Mouse (Mus musculus) CH12.LX (cell line): ENCODE results near the gene Bola3.

Experiments
- CTCF ChIP-seq, 2 experiments: IDR thresholded peaks in 1 of 2; conservative IDR thresholded peaks in 1 of 2; 2 replicates each; pipeline ENCODE4 v1.5.1; 2011 to 2012; ENCODE audit warnings: low read depth in 2 of 2, low read length in 2 of 2, improper control_type of control experiment in 1 of 2, inconsistent platforms in 1 of 2, mild to moderate bottlenecking in 1 of 2, moderate library complexity in 1 of 2
- EP300 ChIP-seq: IDR thresholded peaks from 2 replicates; pipeline ENCODE4 v1.6.1; 2011; ENCODE audit warnings: low read length, improper control_type of control experiment
- ETS1 ChIP-seq: conservative IDR thresholded peaks from 2 replicates; pipeline ENCODE4 v1.6.1; 2012; ENCODE audit warnings: low read depth, mild to moderate bottlenecking, inconsistent platforms, low read length, improper control_type of control experiment, moderate library complexity
- MAFK ChIP-seq: IDR thresholded peaks from 2 replicates; pipeline ENCODE4 v1.6.1; 2011; ENCODE audit warnings: low read length, improper control_type of control experiment; ENCODE audit not compliant: insufficient replicate concordance
- MYC ChIP-seq: IDR thresholded peaks from 2 replicates; pipeline ENCODE4 v1.6.1; 2011; ENCODE audit warnings: low read depth, mild to moderate bottlenecking, improper control_type of control experiment, low read length
- NELFE ChIP-seq: IDR thresholded peaks from 2 replicates; pipeline ENCODE4 v1.6.1; 2011; ENCODE audit warnings: low read depth, low read length, improper control_type of control experiment
- PAX5 ChIP-seq: IDR thresholded peaks from 2 replicates; pipeline ENCODE4 v1.6.1; 2012; ENCODE audit warnings: low read length, inconsistent platforms, mixed read lengths
- POLR2A ChIP-seq: IDR thresholded peaks from 2 replicates; pipeline ENCODE4 v1.6.1; 2011; ENCODE audit warnings: low read depth, mild to moderate bottlenecking, improper control_type of control experiment, low read length
- RAD21 ChIP-seq: IDR thresholded peaks from 2 replicates; pipeline ENCODE4 v1.6.1; 2011; ENCODE audit warnings: low read depth, mild to moderate bottlenecking, low read length, improper control_type of control experiment, moderate library complexity
- TBP ChIP-seq: conservative IDR thresholded peaks from 2 replicates; pipeline ENCODE4 v1.6.1; 2011; ENCODE audit warnings: low read depth, low read length, improper control_type of control experiment
- USF1 ChIP-seq: IDR thresholded peaks from 2 replicates; pipeline ENCODE4 v1.6.1; 2014; ENCODE audit warnings: low read depth, mild to moderate bottlenecking, inconsistent platforms, low read length, improper control_type of control experiment
- ZC3H11A ChIP-seq: IDR thresholded peaks from 2 replicates; pipeline ENCODE4 v1.6.1; 2012; ENCODE audit warnings: low read depth, mild to moderate bottlenecking, inconsistent platforms, low read length, improper control_type of control experiment
- ZKSCAN1 ChIP-seq: IDR thresholded peaks from 2 replicates; pipeline ENCODE4 v1.6.1; 2012; ENCODE audit warnings: low read depth, inconsistent platforms, low read length, improper control_type of control experiment, borderline replicate concordance

DNA sequence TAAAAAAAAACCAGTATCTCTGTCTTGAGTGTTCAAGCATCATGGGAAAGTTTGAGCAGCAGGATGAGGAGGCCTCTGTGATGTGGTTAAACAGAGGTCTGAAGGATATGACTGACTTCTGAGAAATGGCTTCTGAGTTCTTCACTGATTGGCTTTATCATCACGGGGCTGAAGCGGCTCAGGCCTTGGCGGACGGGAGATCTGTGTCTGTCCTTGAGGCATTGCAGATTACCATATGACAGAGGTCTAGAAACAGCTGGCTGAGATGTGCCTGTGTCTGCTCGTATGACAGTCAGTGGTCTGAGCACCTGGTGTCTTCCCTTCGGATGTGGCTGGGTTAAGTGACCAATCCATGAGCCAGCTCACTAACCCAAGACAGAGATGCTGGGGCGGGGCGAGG, 36.4 kb upstream of the Bola3 start:
- TF ChIP-seq EP300 (no peak), POLR2A (no peak), ETS1 (no peak; the same call in 1 of the 2 replicates), CTCF (conservative IDR thresholded peaks at IDR 0.05 in 1 of 2, IDR thresholded peaks at IDR 0.05 in 1 of 2; ENCODE audit: low read depth in 2 of 2, low read length in 2 of 2) (no peak), TBP (no peak), ZC3H11A (no peak), RAD21 (no peak), ZKSCAN1 (no peak), MAFK (no peak), PAX5 (no peak), NELFE (no peak), USF1 (no peak), MYC (no peak)
